Mouse (Mus musculus) C2C12 (cell line): ENCODE data around the gene Sez6l2. TPM values are rescaled to one million over a fixed set of nuclear protein-coding genes. Genes with fewer than 3 reads are reported as not detected.

ENCODE experiments used
- H3K27me3 ChIP-seq: one replicate; pipeline ENCODE4 v1.6.1; 2011; ENCODE audit not compliant: control insufficient read depth, insufficient read depth, insufficient read length
- H3K36me3 ChIP-seq: one replicate; pipeline ENCODE4 v1.6.1; 2011; ENCODE audit not compliant: control insufficient read depth, insufficient read depth
- H3K4me3 ChIP-seq: one replicate; pipeline ENCODE4 v1.5.1; 2011; ENCODE audit warnings: mild to moderate bottlenecking, control low read depth; ENCODE audit not compliant: poor library complexity, insufficient read depth, severe bottlenecking
- H3K79me2 ChIP-seq: one replicate; pipeline ENCODE4 v1.6.1; 2011; ENCODE audit not compliant: control insufficient read depth, insufficient read depth
- H3K79me3 ChIP-seq: one replicate; pipeline ENCODE4 v1.6.1; 2011; ENCODE audit warnings: low read depth, control low read depth
- H3ac ChIP-seq: one replicate; pipeline ENCODE3; 2011; ENCODE audit warnings: low read depth; ENCODE audit not compliant: control insufficient read depth, insufficient read length
- CEBPB ChIP-seq: IDR thresholded peaks from one replicate; pipeline ENCODE4 v1.6.1; 2011; ENCODE audit warnings: low read depth, mild to moderate bottlenecking, control low read depth, moderate library complexity
- CTCF ChIP-seq: IDR thresholded peaks from one replicate; pipeline ENCODE4 v1.5.1; 2011; ENCODE audit not compliant: control insufficient read depth, insufficient read depth, insufficient read length
- FOSL1 ChIP-seq: IDR thresholded peaks from one replicate; pipeline ENCODE4 v1.8.0; 2011; ENCODE audit warnings: mild to moderate bottlenecking, low read length; ENCODE audit not compliant: poor library complexity, insufficient read depth, severe bottlenecking
- MAX ChIP-seq: IDR thresholded peaks from one replicate; pipeline ENCODE4 v1.6.1; 2011; ENCODE audit warnings: mild to moderate bottlenecking, control low read depth
- MYOD1 ChIP-seq: IDR thresholded peaks from one replicate; pipeline ENCODE4 v1.6.1; 2011; ENCODE audit warnings: low read depth; ENCODE audit not compliant: control insufficient read depth, insufficient read length
- MYOG ChIP-seq: IDR thresholded peaks from one replicate; pipeline ENCODE4 v1.6.1; 2011; ENCODE audit not compliant: control insufficient read depth, insufficient read length; ENCODE audit errors: extremely low read depth
- USF1 ChIP-seq: IDR thresholded peaks from one replicate; pipeline ENCODE4 v1.6.1; 2011; ENCODE audit warnings: low read depth, mild to moderate bottlenecking, control low read depth, moderate library complexity
- polyA plus RNA-seq: library from polyadenylated mRNA; unstranded; fragments of >200 nt; fragmentation: generic; extraction: Trizol; gene quantifications from one replicate; pipeline ENCODE4 v1.2.1, GENCODE M21; 2012; ENCODE audit warnings: missing spikeins

The Sez6l2 gene
- polyA plus RNA-seq, 1 experiment = 0.11 TPM

DNA sequence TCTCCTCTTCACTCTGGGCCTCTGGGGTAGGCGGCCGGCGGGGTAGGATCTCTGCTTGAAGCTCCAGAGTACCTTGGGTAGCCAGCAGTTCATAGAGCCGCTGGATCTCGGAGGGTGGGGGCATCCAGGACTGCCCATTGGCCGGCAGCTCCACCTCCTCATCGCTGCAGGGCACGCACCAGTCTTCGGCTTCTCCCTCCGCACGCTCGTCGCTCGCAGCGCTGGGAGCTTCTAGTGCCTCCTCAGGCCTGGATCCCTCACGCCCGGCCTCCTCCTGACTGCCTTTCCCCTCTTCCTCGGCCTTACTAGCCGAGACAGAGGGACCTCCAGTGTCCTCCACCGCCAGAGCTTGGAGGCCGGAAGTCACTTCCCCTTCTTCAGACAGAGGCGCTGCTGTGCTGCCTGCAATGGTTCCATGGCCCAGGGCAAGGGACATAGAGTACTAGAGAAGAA is 66.1 kb downstream of the Sez6l2 start:
- H3K36me3 ChIP-seq = peaks cover 15% of the 10 kb centered on the region
- no peaks in the 10 kb centered on the region for H3K27me3 ChIP-seq
- H3K79me2 ChIP-seq = peaks cover 39% of the 10 kb centered on the region
- peak overlapping the region; percentile 62 for H3ac ChIP-seq
- TF ChIP-seq CEBPB = no peak
- TF ChIP-seq MYOG = no peak
- TF ChIP-seq USF1 = no peak
- TF ChIP-seq FOSL1 = no peak
- TF ChIP-seq MAX = no peak
- no peak for TF ChIP-seq MYOD1
- TF ChIP-seq CTCF = no peak
- peak overlapping the region; percentile 51 for H3K4me3 ChIP-seq
- peaks cover 18% of the 10 kb centered on the region for H3K79me3 ChIP-seq

DNA sequence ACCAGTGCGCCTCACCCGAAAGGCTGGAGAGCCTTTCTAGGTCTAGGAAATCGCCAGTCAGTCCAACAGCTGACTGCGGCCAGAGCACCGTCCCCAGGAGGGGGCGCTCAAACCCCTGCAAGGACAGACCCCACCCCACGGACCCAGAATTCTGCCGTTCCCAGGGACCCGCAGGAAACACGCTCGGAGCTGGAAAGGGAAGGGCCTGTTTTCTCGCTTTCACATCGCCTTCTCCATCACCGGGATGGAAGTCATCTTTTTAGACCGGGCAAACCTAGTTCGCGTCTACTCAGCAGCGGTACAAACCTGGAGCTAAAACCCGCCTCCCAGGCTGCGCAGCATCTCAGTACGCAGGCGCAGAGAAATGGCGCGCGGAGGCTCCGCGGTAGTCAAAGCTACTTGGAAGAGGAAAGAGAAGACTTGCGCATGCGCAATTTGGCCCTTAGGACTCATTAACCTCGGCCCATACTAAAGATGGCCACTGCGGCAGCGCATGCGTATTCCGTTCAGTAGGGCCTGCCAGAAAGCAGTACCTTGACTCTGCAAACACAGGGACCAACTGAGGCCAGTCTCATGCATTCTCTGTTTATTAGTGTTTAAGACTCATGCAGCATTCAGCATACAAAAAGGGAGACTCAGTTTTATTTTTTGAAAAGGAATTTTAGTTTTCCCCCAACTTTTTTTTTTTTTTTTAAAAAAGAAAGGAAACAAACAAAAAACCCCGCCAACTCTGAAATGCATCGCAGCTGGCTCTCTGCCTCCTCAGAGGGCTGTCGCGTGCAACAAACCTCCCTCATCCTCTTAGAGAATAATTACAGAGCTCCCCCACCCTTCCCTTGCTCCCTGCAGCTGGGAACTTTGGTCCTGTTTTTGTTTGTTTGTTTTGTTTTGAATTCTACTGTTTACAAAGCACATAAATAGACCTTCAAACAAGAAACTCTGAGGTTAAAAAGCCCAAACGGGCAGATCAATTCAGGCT is 66.9 kb downstream of the Sez6l2 start, which contains the start of gene Pagr1a:
Pagr1a (minus strand) TSS at position 382 of the 979 bp plus-strand sequence.
- H3K4me3 ChIP-seq = peak within 1 kb of the TSS; percentile 51
- peaks cover 18% of the 10 kb centered on the region for H3K79me3 ChIP-seq
- H3ac ChIP-seq = peak within 1 kb of the TSS; percentile 62
- H3K27me3 ChIP-seq = no peaks in the 10 kb centered on the region
- H3K36me3 ChIP-seq = peaks cover 18% of the 10 kb centered on the region
- H3K79me2 ChIP-seq = peaks cover 33% of the 10 kb centered on the region
- no peak for TF ChIP-seq MAX
- peak; percentile 76 for TF ChIP-seq CTCF

DNA sequence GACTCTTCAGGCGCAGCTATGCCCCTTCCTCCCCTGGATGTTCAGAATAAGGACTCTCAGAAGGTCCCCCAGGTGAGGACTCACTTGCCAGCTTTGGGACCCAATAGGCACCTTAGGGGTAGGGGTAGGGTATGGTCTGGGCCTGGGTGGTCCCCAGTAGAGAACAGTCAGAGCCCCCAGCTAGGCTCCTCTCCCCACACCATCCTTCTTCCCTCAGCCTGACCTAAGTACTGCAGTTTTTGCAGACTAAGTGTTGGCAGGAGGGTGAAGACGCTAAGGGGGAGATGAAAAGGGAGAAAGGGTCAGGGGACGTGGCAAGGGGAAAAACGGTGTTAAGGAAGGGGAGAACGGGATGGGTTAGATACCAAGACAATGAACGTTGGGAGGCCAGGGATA is 67.6 kb downstream of the Sez6l2 start:
- no peak for TF ChIP-seq CEBPB
- TF ChIP-seq MAX = no peak
- TF ChIP-seq USF1 = no peak
- no peak for TF ChIP-seq MYOG
- TF ChIP-seq FOSL1 = no peak
- TF ChIP-seq MYOD1 = no peak
- TF ChIP-seq CTCF = no peak
- H3K4me3 ChIP-seq = no peak overlapping the region
- H3K27me3 ChIP-seq = no peaks in the 10 kb centered on the region
- peaks cover 24% of the 10 kb centered on the region for H3K36me3 ChIP-seq
- H3K79me3 ChIP-seq = peaks cover 15% of the 10 kb centered on the region
- peaks cover 32% of the 10 kb centered on the region for H3K79me2 ChIP-seq
- no peak overlapping the region for H3ac ChIP-seq

DNA sequence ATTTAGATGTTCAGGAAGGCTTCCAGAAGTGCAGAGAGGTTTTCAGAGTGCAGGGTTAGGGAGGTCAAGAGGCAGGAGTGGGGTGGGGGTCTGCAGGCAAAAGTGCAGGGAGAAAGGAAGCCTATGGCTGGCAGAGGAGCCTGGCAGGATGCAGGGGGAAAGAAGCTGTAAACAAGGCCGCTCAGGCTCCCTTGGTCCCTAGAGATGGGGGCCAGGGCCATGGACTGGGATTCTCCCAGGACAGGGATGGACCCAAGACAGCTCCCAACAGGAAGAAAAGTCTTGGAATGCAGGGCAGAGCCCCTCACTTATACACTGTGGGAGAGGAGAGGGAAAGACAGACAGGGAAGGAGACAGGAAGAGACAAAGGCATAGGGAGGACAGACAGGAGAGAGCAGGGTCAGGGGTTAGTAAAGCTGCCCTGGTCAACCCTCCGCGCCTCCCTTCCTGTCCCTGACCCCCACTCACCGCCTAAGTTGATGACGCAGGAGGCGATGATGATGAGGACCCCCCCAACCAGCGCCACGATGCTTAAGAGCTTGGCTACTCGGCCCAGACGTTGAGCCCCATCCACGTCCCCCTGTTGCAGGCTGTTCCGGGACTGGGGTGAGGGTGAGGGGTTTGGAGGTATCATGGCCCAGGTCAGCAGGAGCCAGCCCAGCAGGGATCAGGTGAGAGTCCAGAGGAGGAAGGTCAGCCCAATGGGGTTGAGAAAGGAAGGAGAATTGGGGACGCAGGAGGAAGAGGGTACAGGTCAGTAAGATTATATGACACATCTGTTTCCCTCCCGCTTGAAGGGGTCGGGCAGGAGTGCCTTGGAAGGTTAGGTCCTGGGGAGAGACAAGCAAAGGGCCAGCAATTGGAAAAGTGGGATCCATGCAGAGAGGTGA is 68.3 kb downstream of the Sez6l2 start:
- Histone ChIP-seq H3K27me3 (no peaks in the 10 kb centered on the region), H3K4me3 (no peak overlapping the region), H3K36me3 (peaks cover 24% of the 10 kb centered on the region), H3ac (no peak overlapping the region), H3K79me3 (peaks cover 14% of the 10 kb centered on the region), H3K79me2 (peaks cover 32% of the 10 kb centered on the region)
- TF ChIP-seq MAX (no peak), MYOG (no peak), CTCF (no peak), FOSL1 (no peak)

DNA sequence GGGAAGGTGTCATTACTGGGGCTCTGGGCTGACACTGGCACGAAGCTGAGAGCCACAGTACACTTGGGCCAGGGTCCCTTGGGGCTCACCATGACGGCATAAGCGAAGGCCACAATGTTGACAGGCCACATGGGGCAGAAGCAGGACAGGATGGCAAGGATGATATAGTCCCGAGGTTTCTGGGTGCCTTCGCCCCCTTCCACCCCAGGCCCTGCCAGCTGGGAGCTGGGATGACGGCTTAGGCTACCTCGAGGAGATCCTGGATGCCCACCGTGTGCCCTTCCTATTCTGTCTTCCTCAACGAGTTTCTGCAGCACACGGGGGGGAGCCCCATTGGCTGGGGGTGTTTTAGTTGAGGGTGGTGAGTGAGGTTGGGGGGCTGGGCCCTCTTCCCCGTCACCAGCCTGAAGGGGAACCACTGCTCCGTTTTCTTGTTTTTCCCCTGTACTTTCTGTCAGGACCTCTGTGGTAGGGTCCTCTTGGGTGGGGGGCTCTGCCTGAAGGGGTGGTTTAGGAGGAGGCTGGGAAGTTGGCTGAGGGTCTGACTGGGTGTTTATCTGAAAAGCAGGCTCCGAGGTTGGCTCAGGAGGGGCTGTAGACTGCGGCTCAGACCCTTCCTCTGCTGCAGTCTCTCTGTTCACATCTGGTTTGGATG is 69.1 kb downstream of the Sez6l2 start:
- no peak overlapping the region for H3ac ChIP-seq
- TF ChIP-seq CTCF (no peak), CEBPB (no peak), MAX (no peak), FOSL1 (no peak), USF1 (no peak), MYOD1 (no peak), MYOG (no peak)
- H3K36me3 ChIP-seq = peaks cover 31% of the 10 kb centered on the region
- H3K79me3 ChIP-seq = peaks cover 16% of the 10 kb centered on the region
- no peak overlapping the region for H3K4me3 ChIP-seq
- no peaks in the 10 kb centered on the region for H3K27me3 ChIP-seq
- peaks cover 32% of the 10 kb centered on the region for H3K79me2 ChIP-seq
